Mouse (Mus musculus) heart, adult 18-20 months (tissue): Measurements from ENCODE around the gene Cep83. TPM values are rescaled to one million over a fixed set of nuclear protein-coding genes. Genes with fewer than 3 reads are reported as not detected.
"Not testable (repeated sequence)": the region's sequence is repeated elsewhere in the genome, so short reads cannot be mapped to it uniquely, and the experiment has no call there.

ENCODE experiments used
- DNase-seq, 2 experiments: peaks; one replicate each; pipeline ENCODE4 v3.0.0; 2021 to 2022; ENCODE audit warnings: mixed read lengths in 1 of 2
- long read RNA-seq, 2 experiments: library from polyadenylated mRNA; stranded (forward); transcript quantifications; one replicate each; pipeline ENCODE4 v2.0.0; 2021
- total RNA-seq, 2 experiments: library from RNA; stranded (reverse); gene quantifications; 2 replicates each; pipeline ENCODE4 v1.2.3; 2021

Gene Cep83
- 10 to 100 TPM; 20.4 to 20.9 TPM for total RNA-seq
- long read RNA-seq, experiment 1, transcript Cep83-201 (16 exons, 3,639 nt), result major isoform, 11 of 22 reads
- long read RNA-seq, experiment 1, partial matches to known transcripts, result 4 of 22 reads
- long read RNA-seq, experiment 1, other reads (novel, unspliced or antisense), result 3 of 22 reads
- long read RNA-seq, experiment 2, transcript Cep83-201 (16 exons, 3,639 nt), result major isoform, 5 of 12 reads
- long read RNA-seq, experiment 2, partial matches to known transcripts, result 1 of 12 reads
- long read RNA-seq, experiment 2, other reads (novel, unspliced or antisense), result 3 of 12 reads

GRCm38 (mm10) chr10:94688420-94689175 is at the start of gene Cep83:
Gene Cep83, plus strand, starts transcription at chr10:94688654.
- peak; percentile 96 for DNase-seq

- DNase-seq, result no peak
These were observed 49.2 kb upstream of the Cep83 start for GRCm38 (mm10) chr10:94639281-94639680.

- DNase-seq, result no peak
These were observed 48.4 kb upstream of the Cep83 start for GRCm38 (mm10) chr10:94640067-94640466.

- no peak for DNase-seq
These were observed 24.4 kb upstream of the Cep83 start for GRCm38 (mm10) chr10:94664036-94664435.

GRCm38 (mm10) chr10:94664455-94664854 is 24.0 kb upstream of the Cep83 start:
- DNase-seq, result no peak

- no peak for DNase-seq
These were observed 20.3 kb upstream of the Cep83 start for GRCm38 (mm10) chr10:94668147-94668546.

GRCm38 (mm10) chr10:94687801-94688419 is 544 bp upstream of the Cep83 start:
- no peak for DNase-seq

GRCm38 (mm10) chr10:94689176-94689510 is 689 bp downstream of the Cep83 start:
- DNase-seq, result no peak

- no peak for DNase-seq
These were observed 1.9 kb downstream of the Cep83 start for GRCm38 (mm10) chr10:94690376-94690775.

GRCm38 (mm10) chr10:94692163-94692562 is 3.7 kb downstream of the Cep83 start:
- DNase-seq, result no peak

GRCm38 (mm10) chr10:94705643-94706258 is 17.3 kb downstream of the Cep83 start:
- no peak for DNase-seq

- no peak for DNase-seq
These were observed 18.2 kb downstream of the Cep83 start for GRCm38 (mm10) chr10:94706695-94707094.

- DNase-seq, result peak; percentile 37
These were observed 21.3 kb downstream of the Cep83 start for GRCm38 (mm10) chr10:94709622-94710319.

- no peak for DNase-seq
These were observed 21.9 kb downstream of the Cep83 start for GRCm38 (mm10) chr10:94710320-94710695.

GRCm38 (mm10) chr10:94720300-94720699 is 31.8 kb downstream of the Cep83 start:
- DNase-seq, result no peak

- DNase-seq, result not testable (repeated sequence)
These were observed 39.6 kb downstream of the Cep83 start for GRCm38 (mm10) chr10:94728053-94728452.

- no peak for DNase-seq
These were observed 42.0 kb downstream of the Cep83 start for GRCm38 (mm10) chr10:94730445-94730844.

- DNase-seq, result no peak
These were observed 46.4 kb downstream of the Cep83 start for GRCm38 (mm10) chr10:94734829-94735228.

- DNase-seq, result no peak
These were observed 51.8 kb downstream of the Cep83 start for GRCm38 (mm10) chr10:94740221-94740620.

- no peak for DNase-seq
These were observed 53.0 kb downstream of the Cep83 start for GRCm38 (mm10) chr10:94741459-94741858.

- peak; percentile 22 to 24 for DNase-seq
These were observed 58.6 kb downstream of the Cep83 start for GRCm38 (mm10) chr10:94747011-94747410.

- DNase-seq, result no peak
These were observed 83.0 kb downstream of the Cep83 start for GRCm38 (mm10) chr10:94771496-94771895.
